Mouse (Mus musculus) kidney, embryonic 16.5 days (tissue): ENCODE measurements around the gene Fam174b. TPM values are rescaled to one million over a fixed set of nuclear protein-coding genes. Genes with fewer than 3 reads are reported as not detected.
A peak's percentile ranks its signal among the peaks of the same experiment; 100 is the strongest.

Experiments used
- ATAC-seq: fragments of 200-750 bp; cut with Nextera tagmentation; 2 replicates; pipeline ENCODE4 v1.8.0; 2017; ENCODE audit warnings: moderate TSS enrichment; ENCODE audit not compliant: low FRiP score, low TSS enrichment
- H3K27ac ChIP-seq: fragments of 300-500 bp; sonication (generic); 2 replicates; pipeline ENCODE4 v1.5.1; 2014; ENCODE audit warnings: low read length
- H3K27me3 ChIP-seq: fragments of 300-500 bp; sonication (generic); 2 replicates; pipeline ENCODE4 v1.6.1; 2014; ENCODE audit warnings: low read length, control low read depth, mixed read lengths; ENCODE audit not compliant: insufficient read depth
- H3K36me3 ChIP-seq: fragments of 300-500 bp; sonication (generic); 2 replicates; pipeline ENCODE4 v1.6.1; 2014; ENCODE audit warnings: low read length, control low read depth, mixed read lengths; ENCODE audit not compliant: insufficient read depth
- H3K4me1 ChIP-seq: fragments of 300-500 bp; sonication (generic); 2 replicates; pipeline ENCODE4 v1.6.1; 2014; ENCODE audit warnings: low read length, control low read depth, mixed read lengths; ENCODE audit not compliant: insufficient read depth
- H3K4me2 ChIP-seq: fragments of 300-500 bp; sonication (generic); replicated peaks from 2 replicates; pipeline ENCODE4 v1.6.1; 2014; ENCODE audit warnings: low read depth, low read length
- H3K4me3 ChIP-seq: fragments of 300-500 bp; sonication (generic); 2 replicates; pipeline ENCODE4 v1.5.1; 2014; ENCODE audit warnings: mild to moderate bottlenecking, low read length
- H3K9ac ChIP-seq: fragments of 300-500 bp; sonication (generic); replicated peaks from 2 replicates; pipeline ENCODE4 v1.6.1; 2014; ENCODE audit warnings: low read length
- H3K9me3 ChIP-seq: fragments of 300-500 bp; sonication (generic); 2 replicates; pipeline ENCODE4 v1.6.1; 2016; ENCODE audit warnings: low read length, control low read depth
- WGBS: fragments of 180-500 bp; shearing (Covaris S2); extraction: QIAGEN DNeasy Blood & Tissue Kit; methylation state at CpG from one replicate; pipeline ENCODE4 v1.1.7; 2014; 5-methylcytosine and 5-hydroxymethylcytosine counted together
- polyA plus RNA-seq: library from polyadenylated mRNA; unstranded; fragments of >200 nt; fragmentation: Nextera tagmentation; extraction: Ambion mirVana; gene quantifications from 2 replicates; pipeline ENCODE4 v1.2.1, GENCODE M21; 2015

Gene Fam174b
- polyA plus RNA-seq, 1 experiment from 2014 or later, result 42.0 TPM

DNA sequence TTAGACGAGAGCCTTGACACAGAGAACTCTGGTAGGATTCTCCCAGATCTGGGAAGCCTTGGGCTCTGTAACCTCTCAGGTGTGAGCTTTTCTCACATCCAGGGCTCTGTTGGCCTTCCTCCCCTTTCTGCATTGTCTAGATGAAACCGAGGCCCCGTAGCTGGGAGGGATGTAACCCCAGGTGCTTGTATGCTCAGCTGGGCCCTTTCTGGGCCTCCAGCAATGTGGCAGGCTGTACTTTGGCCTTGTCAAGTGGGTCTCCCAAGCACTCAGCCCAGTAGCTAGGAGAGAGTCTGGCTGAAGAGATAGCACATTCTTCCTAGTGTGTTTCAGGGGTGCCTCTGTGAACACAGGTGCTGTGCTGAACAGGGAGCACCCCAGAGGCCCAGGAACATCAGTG, 7.4 kb downstream of the Fam174b start:
- Histone ChIP-seq H3K27ac (no peak overlapping the region), H3K4me3 (no peak overlapping the region), H3K36me3 (no peaks in the 10 kb centered on the region), H3K4me2 (no peak overlapping the region), H3K9ac (no peak overlapping the region), H3K9me3 (no peaks in the 10 kb centered on the region), H3K4me1 (0 out of 2 replicates have a peak, but pooled peaks cover 6% of the 10 kb centered on the region), H3K27me3 (no peaks in the 10 kb centered on the region)
- WGBS, result 87% methylated on average over 3 of the region's 3 CpGs
- ATAC-seq, result no peak

DNA sequence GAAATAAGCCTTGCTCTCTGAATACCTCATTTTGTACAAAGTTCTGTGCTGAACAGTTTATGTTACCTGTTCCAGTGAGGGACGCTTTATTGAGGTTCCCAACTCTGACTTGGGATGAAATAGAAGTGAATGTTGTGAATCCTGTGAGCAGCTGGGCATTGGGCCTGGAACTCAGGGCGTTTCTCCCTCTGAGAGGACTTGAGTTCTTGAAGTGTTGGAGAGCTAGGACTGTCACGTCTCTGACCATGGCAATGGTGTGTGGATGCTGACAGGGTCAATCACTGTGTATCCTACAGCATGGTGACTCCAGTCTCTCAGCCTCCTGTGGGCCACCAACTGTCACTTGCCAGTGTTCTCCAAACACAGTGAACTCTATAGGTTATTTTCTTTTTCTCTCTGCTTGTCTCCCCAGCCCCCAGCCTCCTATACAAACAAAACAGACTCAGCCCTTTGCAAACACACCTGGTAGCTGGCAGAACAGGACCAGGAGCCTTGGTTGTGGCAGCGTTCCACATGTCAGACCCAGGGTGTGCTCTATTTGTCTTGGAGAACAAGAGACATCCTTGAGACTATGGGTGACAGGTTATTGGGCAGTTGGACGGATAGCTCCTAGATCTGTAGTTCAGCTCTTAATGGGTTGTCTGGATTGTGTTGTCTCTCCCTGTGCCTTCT, 8.5 kb downstream of the Fam174b start:
- Histone ChIP-seq H3K4me3 (no peak overlapping the region), H3K27ac (no peak overlapping the region), H3K9me3 (no peaks in the 10 kb centered on the region), H3K4me1 (0 out of 2 replicates have a peak, but pooled peaks cover 6% of the 10 kb centered on the region), H3K36me3 (no peaks in the 10 kb centered on the region), H3K4me2 (no peak overlapping the region), H3K9ac (no peak overlapping the region), H3K27me3 (no peaks in the 10 kb centered on the region)
- 84% methylated on average over 5 of the region's 5 CpGs for WGBS
- no peak for ATAC-seq

- H3K4me3 ChIP-seq, result no peak overlapping the region
- H3K9ac ChIP-seq, result no peak overlapping the region
- H3K27me3 ChIP-seq, result no peaks in the 10 kb centered on the region
- no peaks in the 10 kb centered on the region for H3K9me3 ChIP-seq
- H3K4me2 ChIP-seq, result no peak overlapping the region
- no peak overlapping the region for H3K27ac ChIP-seq
- no peaks in the 10 kb centered on the region for H3K36me3 ChIP-seq
- ATAC-seq, result no peak
- WGBS, result 85% methylated on average over 2 of the region's 2 CpGs
- H3K4me1 ChIP-seq, result 0 out of 2 replicates have a peak, but pooled peaks cover 6% of the 10 kb centered on the region
Observed at GRCm38 (mm10) chr7:73749339-73749738, 9.2 kb downstream of the Fam174b start.

DNA sequence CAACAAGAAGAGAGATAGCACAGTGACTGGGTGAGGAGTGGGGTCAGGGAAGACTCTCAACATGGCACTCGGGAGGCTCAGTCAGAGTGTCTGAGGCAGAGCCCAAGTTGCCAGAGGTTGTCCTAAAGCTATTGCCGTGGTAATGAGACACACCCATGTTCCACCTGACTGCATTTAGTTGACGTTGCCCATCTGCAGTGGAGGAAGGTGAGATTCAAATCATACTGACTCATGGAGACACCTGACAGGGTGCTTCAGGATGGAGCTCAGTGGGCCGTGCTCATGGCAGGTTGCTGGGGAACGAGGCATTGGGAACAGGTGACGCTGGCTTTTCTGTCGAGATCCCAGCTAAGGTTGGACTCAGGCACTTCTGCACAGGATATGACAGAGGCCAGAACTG, 9.9 kb downstream of the Fam174b start:
- Histone ChIP-seq H3K9ac (no peak overlapping the region), H3K9me3 (no peaks in the 10 kb centered on the region), H3K4me2 (no peak overlapping the region), H3K4me1 (peaks cover 11% of the 10 kb centered on the region), H3K36me3 (no peaks in the 10 kb centered on the region), H3K27me3 (no peaks in the 10 kb centered on the region), H3K4me3 (no peak overlapping the region), H3K27ac (no peak overlapping the region)
- 67% methylated on average over 7 of the region's 7 CpGs for WGBS
- peak; percentile 39; the same call in 1 of the 2 replicates for ATAC-seq

DNA sequence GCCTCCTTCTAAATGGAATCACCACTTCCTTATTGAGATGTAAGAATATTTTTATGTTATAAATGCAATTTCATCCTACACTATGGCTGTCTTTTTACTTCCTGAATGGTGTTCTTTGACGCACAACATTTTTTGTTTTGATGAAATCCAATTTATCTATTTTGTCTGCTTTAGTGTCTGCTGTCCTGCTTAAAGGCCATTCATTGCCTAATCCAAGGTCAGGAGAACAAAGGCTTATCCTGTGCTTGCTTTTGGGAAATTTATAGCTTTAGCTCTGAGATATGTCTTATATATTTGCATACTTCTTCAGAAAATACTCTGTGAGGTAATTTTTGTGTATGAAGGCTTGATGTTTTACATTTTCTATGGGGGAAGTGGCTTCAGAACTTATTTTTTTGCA, 13.5 kb downstream of the Fam174b start:
- no peak for ATAC-seq
- peaks cover 16% of the 10 kb centered on the region for H3K4me1 ChIP-seq
- 66% methylated on average over 1 of the region's 1 CpGs for WGBS
- H3K4me2 ChIP-seq, result no peak overlapping the region
- H3K4me3 ChIP-seq, result no peak overlapping the region
- peaks cover 3% of the 10 kb centered on the region; the same call in 1 of the 2 replicates for H3K36me3 ChIP-seq
- no peaks in the 10 kb centered on the region for H3K27me3 ChIP-seq
- H3K9ac ChIP-seq, result no peak overlapping the region
- no peak overlapping the region for H3K27ac ChIP-seq
- H3K9me3 ChIP-seq, result peaks cover 7% of the 10 kb centered on the region

DNA sequence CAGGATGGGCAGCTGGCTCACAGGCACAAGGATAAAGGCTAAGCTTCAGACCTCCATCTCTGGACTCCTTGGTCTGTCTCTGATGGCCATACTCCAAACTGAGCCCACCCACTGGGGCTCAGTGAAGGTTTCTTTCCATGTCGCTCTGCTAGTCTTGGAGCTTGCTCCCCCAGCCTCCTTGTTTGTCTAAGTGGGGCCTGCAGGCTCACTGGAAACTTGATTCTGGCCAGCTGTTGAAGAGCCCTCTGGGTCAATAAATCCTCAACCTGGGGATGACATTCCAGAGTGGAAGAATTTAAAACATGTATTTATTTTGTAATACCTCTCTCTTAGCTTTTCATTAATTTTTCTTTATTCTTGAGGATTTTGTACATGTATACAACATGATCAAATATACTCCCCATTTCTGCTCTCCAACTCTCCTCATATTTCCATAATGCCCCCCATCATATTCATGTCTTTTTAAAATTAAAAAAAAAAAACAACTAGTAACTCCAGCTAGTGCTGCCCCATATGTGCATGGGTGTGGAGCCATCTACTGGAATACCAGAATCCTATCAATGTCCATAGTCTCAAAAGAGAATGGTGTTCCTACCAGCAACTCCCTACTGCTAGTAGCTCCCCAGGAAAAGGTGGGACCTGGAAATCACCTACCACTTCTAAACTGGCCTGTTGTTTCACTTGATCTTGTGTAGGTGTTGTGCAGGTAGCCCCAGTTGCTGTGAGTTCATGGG, 15.4 kb downstream of the Fam174b start:
- H3K9ac ChIP-seq, result no peak overlapping the region; the same call in 1 of the 2 replicates
- peaks cover 9% of the 10 kb centered on the region for H3K4me1 ChIP-seq
- 25% methylated on average over 1 of the region's 1 CpGs for WGBS
- H3K27ac ChIP-seq, result peak overlapping the region; percentile 44
- H3K9me3 ChIP-seq, result peaks cover 7% of the 10 kb centered on the region
- no peak overlapping the region for H3K4me3 ChIP-seq
- peaks cover 3% of the 10 kb centered on the region; the same call in 1 of the 2 replicates for H3K36me3 ChIP-seq
- peak; percentile 64; the same call in 1 of the 2 replicates for ATAC-seq
- H3K4me2 ChIP-seq, result no peak overlapping the region
- no peaks in the 10 kb centered on the region for H3K27me3 ChIP-seq

GRCm38 (mm10) chr7:73761691-73762189, 21.6 kb downstream of the Fam174b start:
- H3K4me1 ChIP-seq, result no peaks in the 10 kb centered on the region; the same call in 1 of the 2 replicates
- no peak overlapping the region for H3K4me2 ChIP-seq
- ATAC-seq, result no peak
- H3K9me3 ChIP-seq, result no peaks in the 10 kb centered on the region; the same call in 1 of the 2 replicates
- H3K27me3 ChIP-seq, result no peaks in the 10 kb centered on the region
- H3K4me3 ChIP-seq, result no peak overlapping the region
- H3K27ac ChIP-seq, result no peak overlapping the region
- whole genome bisulfite sequencing, result 74% methylated on average over 8 of the region's 8 CpGs
- H3K36me3 ChIP-seq, result 0 out of 2 replicates have a peak, but pooled peaks cover 5% of the 10 kb centered on the region
- H3K9ac ChIP-seq, result no peak overlapping the region

DNA sequence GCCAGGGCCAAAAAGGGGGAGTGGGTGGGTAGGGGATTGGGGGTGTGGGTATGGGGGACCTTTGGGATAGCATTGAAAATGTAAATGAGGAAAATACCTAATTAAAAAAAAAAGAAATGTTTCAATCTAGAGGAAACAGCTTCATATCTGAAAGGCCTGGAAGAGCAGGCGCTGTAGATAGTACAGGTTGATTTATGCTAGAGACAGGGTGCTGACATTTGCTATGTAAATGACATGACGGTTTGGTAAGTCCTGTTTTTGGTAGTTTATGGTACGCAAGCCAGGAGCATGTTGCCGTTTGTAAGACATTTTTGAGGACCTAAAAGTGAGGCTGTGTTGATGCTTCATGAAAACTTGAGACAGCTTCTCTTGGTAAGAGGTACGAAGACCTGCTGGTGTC, 24.6 kb downstream of the Fam174b start:
- Histone ChIP-seq H3K4me2 (no peak overlapping the region), H3K9ac (no peak overlapping the region), H3K36me3 (peaks cover 9% of the 10 kb centered on the region; the same call in 1 of the 2 replicates), H3K27me3 (no peaks in the 10 kb centered on the region), H3K4me3 (no peak overlapping the region), H3K4me1 (no peaks in the 10 kb centered on the region), H3K9me3 (no peaks in the 10 kb centered on the region; the same call in 1 of the 2 replicates), H3K27ac (no peak overlapping the region)
- no peak for ATAC-seq
- WGBS, result 83% methylated on average over 5 of the region's 5 CpGs

DNA sequence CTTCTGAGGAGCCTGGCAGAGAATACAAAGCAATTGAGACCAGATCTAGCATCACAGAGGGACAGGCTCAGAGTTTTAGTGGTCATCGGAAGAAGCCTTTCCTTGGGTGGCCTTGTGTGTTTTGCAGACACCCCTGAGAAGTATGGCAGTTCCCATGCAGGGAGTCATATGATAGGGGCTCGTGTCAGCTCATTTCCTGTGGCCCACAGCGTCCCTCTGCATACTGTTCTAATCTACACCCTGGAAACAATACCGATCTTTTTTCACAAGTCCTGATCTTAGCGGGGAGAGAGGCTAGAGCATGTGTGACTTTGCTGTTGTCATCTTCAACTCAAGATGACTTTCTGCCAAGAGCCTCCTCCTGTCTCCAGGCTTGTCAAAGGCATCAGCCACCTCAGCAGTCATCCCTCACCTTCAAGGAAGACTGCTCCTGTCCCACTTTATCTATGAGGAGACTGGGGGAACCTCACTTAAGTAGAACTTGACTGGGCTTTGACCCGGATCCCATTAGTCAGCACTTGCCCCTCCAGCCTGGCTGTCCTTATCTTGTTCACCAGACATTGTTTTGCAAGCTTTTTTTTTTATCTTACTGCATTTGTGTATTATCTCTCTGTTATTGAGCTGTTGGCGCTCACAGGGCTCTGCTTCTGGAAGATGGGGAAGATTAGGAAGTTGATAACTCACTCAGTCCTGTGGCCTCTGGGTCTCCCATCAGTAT, 25.2 kb downstream of the Fam174b start:
- no peak overlapping the region for H3K4me3 ChIP-seq
- H3K27me3 ChIP-seq, result no peaks in the 10 kb centered on the region
- H3K9me3 ChIP-seq, result no peaks in the 10 kb centered on the region; the same call in 1 of the 2 replicates
- WGBS, result 62% methylated on average over 7 of the region's 7 CpGs
- no peak overlapping the region for H3K9ac ChIP-seq
- H3K4me1 ChIP-seq, result no peaks in the 10 kb centered on the region
- H3K36me3 ChIP-seq, result peaks cover 9% of the 10 kb centered on the region; the same call in 1 of the 2 replicates
- no peak overlapping the region for H3K4me2 ChIP-seq
- no peak for ATAC-seq
- H3K27ac ChIP-seq, result no peak overlapping the region
